Mouse (Mus musculus) thymus, postnatal 10 days (tissue): ENCODE data around the gene Il9r.

Experiments
- DNase-seq, 2 experiments: peaks; one replicate each; pipeline ENCODE4 v3.0.0; 2021; ENCODE audit warnings: low spot score in 2 of 2

The Il9r gene

GRCm38 (mm10) chr11:32200075-32200601 lies at the start of gene Il9r:
Il9r (minus strand) TSS chr11:32200279.
- peak; percentile 66 to 73 for DNase-seq

DNA sequence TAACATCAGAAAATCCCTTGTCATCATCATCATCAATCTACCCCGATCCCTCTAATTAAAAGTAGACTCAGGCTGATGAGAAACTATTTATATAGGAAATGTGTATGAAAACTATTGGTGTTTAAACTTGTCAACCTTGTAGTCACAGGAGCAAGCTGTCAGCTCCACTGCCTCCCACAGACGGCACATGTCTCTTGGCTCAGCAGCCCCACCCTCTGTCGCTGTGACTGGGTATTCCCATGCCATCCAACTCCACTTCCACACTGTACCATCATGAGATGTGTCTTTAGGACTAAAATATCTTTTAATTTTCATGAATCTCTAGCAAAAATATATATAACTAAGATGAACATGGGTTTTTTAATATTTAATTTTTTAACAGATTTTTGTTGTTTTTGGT lies 48.3 kb upstream of the Il9r start:
- no peak for DNase-seq

- DNase-seq, result no peak
These were observed 47.0 kb upstream of the Il9r start for GRCm38 (mm10) chr11:32247068-32247467.

GRCm38 (mm10) chr11:32245614-32246013 lies 45.5 kb upstream of the Il9r start:
- DNase-seq, result no peak

DNA sequence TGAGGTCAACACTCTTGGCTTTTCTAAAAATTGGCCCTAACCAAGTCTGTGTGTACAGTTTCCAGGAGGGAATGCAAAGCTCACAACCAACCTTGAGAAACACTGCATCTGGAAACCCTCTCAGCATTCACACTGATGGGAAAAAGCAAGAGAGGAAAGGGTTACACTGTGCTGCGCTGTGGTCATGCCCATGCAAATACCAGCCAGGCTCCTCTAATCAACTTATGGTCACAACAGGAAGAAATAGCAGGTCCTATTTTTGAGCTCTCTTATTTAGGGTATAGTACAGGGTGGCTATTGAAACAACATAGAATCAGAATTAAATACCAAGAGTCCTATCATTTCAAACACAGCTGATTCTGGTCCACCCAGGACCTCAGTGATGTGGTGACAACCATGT lies 44.5 kb upstream of the Il9r start:
- no peak for DNase-seq

- no peak for DNase-seq
These were observed 44.0 kb upstream of the Il9r start for GRCm38 (mm10) chr11:32244064-32244463.

DNA sequence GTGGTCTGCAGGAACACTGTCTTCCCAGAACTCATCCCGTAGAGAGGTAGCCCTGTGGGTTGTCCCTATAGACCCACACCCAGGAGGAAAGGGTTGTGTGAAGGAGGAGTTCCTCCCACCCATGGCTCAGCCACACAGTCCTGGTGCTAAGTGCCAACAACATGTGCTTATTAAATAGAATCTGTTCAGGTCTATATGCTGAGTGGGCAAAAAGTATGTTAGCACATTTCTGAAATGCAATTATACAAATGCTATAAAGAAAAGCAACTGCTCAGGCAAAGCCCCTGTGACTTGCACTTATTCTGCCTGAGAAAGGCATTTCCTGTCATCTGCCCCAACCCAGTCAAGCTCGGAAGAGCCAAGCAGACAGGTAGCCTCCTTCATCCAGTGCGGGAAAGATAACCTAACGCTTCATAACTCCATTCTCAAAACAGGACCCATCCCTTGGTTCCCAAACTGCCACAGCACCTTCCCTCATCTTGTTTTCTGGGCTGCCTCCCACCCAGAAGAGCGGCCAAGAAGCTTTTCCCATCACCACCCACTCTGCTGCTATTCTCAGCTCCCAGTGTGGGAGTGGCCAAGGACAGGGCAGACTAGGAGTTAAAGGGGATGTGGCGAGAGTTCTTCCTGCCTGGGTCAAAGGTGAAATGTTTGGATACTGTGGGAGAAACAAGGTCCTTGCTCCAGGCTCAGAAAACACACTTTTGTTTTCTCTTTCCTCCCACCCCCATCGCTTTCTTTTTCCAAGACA lies 43.3 kb upstream of the Il9r start:
- DNase-seq, result no peak

GRCm38 (mm10) chr11:32242209-32242608 lies 42.1 kb upstream of the Il9r start:
- DNase-seq, result no peak

GRCm38 (mm10) chr11:32241391-32241790 lies 41.3 kb upstream of the Il9r start:
- DNase-seq, result no peak

DNA sequence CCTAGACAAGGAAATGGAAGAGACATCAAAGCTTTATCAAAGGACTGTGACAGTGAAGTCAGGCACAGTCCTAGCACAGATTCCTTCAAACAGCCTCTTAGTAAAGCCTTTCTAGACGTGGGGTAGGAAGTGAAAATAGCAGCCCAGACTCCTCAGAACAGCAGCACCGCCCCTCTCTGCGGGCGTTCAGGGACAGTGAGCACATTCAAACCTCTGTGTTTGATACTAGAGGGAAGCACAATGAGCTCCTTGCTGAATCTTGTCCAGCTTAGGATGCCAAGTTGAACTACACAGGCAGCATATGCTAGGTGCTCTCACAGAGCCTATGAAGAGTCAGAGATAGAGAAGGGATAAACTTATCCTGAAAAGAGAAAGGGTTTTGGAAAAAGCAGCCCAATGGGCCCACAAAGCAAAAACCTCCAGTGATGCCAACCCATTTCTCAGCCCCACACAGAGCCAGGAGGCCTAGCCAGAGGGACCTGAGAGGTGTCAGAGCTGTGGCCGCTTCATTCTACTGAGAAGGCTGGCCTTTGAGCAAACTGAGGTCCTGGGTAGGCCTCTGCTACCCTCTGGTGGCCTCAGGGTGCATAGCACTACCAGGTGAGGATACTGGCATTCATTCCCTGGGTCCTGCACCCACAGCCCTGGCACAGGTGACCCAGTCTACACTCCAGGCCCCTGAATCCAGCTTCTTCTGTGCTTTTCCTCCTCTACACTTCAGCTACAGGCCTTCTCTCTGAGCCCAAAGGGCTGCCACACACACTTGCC lies 38.2 kb upstream of the Il9r start:
- DNase-seq, result peak; percentile 49 to 75

- no peak for DNase-seq
These were observed 37.3 kb upstream of the Il9r start for GRCm38 (mm10) chr11:32237411-32237795.

DNA sequence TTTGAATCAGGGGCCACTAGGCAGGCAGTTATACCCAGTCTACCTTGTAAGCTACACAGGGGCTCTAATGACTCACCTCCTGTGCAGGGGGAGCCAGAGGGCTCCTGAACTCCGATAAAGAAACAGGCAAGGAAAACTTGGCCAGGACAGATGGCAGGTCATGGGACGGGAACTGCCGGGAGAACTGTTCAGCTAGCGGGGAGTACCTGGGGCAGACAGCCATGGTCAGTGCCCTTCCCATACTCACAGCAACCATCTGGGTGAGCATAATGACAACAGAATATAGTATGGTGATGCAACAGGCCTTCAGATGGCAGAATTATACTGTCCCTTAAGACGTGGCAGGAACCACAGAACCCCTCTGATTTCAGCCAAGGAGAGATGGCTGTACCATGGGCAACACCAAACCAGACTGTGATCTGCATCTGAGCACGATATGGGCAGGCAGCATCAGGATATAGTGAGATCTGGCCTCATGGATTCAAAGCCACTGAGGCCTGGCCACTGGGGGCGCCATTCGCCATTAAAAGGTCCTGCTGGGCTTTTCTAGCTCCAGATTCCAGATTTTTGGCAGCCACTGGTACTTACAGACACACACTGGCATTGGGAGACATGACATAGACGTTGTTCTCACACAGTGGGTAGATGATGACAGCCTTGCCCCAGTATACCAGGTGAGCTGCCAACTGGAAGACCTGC lies 36.8 kb upstream of the Il9r start:
- DNase-seq, result peak in 1 of 2 experiments; percentile 40

GRCm38 (mm10) chr11:32236132-32236531 lies 36.1 kb upstream of the Il9r start:
- DNase-seq, result no peak

GRCm38 (mm10) chr11:32235646-32236045 lies 35.6 kb upstream of the Il9r start:
- no peak for DNase-seq

DNA sequence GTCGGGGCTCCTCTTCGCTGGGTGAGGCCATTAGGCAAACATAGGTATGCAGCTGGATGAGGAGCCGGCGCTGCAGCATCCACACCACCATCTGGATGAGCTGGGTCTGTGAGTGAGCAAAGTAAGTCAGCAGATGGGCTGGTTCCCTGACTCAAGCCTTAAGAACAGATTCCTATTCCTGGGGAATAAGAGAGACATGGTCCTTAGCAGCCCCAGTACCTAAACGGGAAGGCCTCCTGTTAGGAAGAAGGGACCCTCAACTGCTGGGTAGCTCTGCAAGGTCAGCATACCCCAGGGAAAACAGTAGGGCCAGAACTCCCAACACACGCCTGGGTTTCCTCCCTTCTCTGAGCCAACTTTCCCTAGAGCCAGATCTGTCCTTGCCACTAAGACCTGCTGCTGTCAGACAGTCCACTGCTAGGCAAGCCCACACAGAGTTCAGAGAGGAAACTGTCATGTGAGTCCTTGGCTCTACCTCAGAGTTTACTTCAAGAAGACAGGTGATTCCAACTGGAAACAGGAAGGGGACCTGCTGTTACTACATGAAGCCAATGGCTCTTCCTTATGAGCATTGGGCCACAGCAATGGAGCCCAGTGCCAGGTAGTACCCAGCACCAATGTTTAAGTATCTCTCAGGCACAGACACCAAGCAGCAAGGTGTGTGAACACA lies 34.9 kb upstream of the Il9r start:
- no peak for DNase-seq

DNA sequence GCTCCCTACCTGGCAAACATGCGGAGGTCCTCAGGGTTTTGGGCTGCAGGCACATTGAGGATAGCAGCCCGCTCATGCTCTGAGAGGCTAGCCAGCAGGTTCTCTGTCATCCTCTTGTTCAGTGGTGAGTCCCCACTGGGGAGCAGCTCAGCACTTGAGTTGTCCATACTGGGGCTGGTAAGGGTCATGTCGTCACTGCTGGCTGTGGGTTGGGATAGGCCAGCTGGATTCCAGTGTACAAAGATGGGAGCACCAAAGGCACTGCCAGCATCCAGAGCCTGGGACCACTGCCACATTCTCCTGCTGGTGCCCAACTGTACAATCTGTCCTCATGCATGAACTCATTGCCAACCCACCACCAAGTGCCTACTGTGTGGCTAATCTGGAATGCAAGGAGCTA lies 33.8 kb upstream of the Il9r start:
- no peak for DNase-seq

GRCm38 (mm10) chr11:32232848-32233247 lies 32.8 kb upstream of the Il9r start:
- no peak for DNase-seq

DNA sequence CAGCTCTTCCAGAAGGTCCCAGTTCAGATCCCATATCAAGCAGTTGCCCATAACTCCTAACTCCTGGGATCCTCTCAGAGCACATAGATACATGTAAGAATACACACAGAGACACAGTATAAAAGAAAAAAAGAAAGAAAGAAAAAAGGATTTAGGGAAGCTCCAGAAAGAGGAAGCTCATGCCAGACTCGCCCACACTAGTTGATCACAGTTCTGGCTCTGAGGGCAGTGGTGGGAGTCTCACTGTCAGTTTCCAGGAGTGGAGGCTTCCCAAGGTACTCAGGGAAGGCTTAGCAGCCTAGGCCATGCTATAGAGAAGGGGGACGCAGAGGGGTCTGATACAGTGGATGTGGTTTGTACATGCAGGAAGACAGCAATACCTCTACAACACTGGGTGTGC lies 31.0 kb upstream of the Il9r start:
- DNase-seq, result no peak

DNA sequence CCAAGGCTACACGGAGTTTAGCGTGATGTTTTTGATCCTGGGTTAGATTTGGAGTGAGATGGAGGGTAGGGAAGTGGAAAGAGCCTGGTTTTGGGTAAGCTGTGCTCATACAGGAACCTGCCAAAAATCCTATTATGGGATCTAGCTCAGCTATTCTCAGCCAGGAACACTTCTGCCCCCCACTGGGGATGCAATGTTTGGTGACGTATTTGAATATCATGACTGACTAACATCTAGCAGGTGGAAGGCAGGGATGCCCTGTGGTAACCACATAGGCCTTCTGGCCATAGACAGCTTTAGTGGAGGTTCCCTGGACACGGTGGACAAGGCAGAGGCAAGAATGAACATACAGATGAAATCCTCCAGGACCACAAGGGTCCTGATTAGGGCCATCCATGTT lies 30.1 kb upstream of the Il9r start:
- no peak for DNase-seq

DNA sequence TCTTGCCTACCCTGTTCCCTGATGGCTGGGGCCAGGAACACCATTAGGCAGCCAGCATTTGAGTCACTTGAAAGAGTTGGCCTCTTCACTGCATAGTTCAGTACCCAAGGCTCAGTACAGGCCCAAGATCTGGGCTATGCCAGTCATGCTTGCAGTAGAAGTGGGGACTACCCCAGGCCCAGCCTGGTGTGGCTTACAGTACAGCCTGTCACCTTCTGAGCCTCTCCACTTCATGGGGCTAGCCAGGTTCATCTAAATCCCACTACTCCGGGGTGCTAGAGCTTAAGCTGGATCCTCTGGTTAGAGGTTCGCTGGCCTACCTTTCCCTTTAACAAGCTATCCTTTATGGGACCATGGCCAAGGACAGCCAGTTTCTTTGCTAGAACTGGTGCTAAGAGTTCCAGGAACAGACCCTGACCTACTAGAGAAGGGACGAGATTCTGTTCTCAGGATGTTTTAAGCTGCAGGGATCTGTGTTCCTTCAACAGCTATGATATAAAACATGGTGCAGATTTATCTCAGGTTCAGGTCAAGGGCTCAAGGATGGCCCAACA lies 28.3 kb upstream of the Il9r start:
- no peak for DNase-seq

DNA sequence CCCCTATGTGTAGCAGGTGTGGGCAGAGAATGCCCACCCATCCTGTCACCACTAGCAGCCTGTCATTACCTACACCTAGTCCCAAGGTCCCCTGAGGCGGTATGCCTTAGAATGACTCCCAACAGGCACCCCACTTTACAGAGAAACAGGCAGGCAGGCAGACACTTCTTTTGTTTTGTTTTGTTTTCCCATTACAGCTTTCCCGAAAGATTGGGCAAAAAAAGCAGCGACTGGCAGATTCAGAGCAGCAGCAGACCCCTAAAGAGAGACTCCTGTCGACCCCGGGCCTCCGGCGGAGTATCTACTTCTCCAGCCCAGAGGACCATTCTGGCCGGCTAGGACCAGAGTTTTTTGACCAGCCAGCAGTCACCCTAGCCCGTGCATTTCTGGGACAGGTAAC lies 27.5 kb upstream of the Il9r start:
- no peak for DNase-seq

- DNase-seq, result no peak
These were observed 27.0 kb upstream of the Il9r start for GRCm38 (mm10) chr11:32227041-32227440.
